Mouse (Mus musculus) adrenal gland, postnatal 36 days (tissue): ENCODE results near the gene Mgst3. TPM values are rescaled to one million over a fixed set of nuclear protein-coding genes. Genes with fewer than 3 reads are reported as not detected.
A peak's percentile ranks its signal among the peaks of the same experiment; 100 is the strongest.
"Not testable (repeated sequence)": the region's sequence is repeated elsewhere in the genome, so short reads cannot be mapped to it uniquely, and the experiment has no call there.

Source experiments
- DNase-seq, 2 experiments: peaks; one replicate each; pipeline ENCODE4 v3.0.0; 2021; ENCODE audit warnings: mixed read lengths in 1 of 2
- microRNA-seq: library from miRNA; unstranded; fragments of <30 nt; microRNA quantifications from one replicate; pipeline ENCODE4 v1.2.0, GENCODE M21; 2021
- total RNA-seq, 2 experiments: library from RNA; stranded (reverse); gene quantifications; 2 replicates each; pipeline ENCODE4 v1.2.3; 2021

Mgst3 gene
- total RNA-seq, 2 experiments from 2014 or later: 68.8 to 100 TPM

DNA sequence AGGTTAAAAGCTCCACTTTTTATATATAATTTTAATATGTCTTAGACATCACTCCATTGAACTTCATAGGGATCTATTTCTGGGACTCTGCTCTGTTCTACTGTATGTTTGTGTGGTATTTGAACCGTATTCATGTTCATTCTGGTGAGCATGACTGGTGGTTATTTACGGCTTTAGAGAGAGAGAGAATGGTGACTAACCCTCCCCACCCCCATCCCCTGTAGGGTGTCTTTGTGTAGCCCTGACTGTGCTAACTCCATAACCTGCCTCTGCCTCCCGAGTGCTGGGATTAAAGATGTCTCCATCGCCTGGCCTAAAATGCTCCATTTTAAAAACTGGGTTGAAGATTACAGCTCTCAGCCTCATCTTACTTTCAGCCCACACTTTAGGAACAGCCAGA is 33.4 kb downstream of the Mgst3 start:
- no peak for DNase-seq

DNA sequence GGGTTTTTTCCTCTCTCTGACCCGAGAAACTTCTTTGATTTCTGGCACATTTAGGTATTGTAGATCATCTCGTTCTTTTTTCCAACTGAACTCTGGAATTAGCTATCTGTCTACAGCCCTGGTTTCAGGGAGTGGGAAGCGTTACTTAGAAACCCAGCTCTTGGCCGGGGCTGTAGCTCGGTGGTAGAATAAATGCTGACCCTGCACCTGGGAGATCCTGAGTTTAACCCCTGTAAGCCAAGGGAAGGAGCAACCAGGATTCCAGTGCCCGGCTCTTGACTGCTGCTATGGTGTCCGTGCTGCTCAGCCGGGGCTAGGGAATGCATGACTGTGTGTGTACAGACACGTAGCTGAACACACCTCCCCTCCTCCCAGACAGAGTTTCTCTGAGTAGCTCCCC is 34.9 kb downstream of the Mgst3 start:
- DNase-seq: no peak

GRCm38 (mm10) chr1:167357387-167357786 is 36.3 kb downstream of the Mgst3 start:
- DNase-seq: no peak

- DNase-seq: no peak
These were observed 41.2 kb downstream of the Mgst3 start for GRCm38 (mm10) chr1:167352403-167352802.

DNA sequence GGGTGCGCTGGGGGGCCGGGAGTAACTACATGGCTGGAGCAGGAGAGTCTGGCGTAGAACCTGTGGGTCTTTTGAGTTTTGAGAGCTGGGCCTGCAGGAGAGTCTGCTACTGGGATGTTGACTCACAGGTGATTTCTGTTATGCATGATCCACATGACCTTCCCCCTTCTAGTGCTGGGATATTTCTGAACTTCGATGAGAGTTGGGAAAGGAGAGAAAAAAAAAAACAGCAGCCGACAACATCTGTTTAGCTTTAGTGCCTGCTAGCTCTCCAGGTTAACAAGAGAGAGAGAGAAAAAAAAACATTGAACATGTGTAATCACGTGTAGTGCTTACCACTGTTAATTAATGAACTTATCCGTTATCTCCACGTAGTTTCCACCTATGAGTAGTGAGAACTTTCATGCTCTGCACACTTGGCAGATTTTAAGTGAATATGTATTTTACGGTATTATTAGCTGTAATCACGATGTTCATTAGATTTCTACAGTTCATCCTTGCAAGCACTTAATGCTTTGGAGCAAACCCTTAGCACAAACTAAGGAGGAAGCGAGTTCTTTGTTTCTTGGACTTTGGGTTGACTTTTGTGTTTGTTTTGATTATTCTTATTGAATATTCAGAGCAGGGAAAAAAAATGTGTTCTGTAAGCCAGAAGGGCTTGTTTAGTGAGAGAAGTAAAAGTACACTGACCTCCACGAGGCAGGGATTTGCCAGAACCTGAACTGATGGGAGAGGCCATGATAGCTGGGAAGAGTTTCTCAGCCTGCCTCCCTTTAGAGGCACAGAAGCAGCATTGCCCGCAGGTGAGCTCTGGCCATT is 42.8 kb downstream of the Mgst3 start:
- no peak for DNase-seq

DNA sequence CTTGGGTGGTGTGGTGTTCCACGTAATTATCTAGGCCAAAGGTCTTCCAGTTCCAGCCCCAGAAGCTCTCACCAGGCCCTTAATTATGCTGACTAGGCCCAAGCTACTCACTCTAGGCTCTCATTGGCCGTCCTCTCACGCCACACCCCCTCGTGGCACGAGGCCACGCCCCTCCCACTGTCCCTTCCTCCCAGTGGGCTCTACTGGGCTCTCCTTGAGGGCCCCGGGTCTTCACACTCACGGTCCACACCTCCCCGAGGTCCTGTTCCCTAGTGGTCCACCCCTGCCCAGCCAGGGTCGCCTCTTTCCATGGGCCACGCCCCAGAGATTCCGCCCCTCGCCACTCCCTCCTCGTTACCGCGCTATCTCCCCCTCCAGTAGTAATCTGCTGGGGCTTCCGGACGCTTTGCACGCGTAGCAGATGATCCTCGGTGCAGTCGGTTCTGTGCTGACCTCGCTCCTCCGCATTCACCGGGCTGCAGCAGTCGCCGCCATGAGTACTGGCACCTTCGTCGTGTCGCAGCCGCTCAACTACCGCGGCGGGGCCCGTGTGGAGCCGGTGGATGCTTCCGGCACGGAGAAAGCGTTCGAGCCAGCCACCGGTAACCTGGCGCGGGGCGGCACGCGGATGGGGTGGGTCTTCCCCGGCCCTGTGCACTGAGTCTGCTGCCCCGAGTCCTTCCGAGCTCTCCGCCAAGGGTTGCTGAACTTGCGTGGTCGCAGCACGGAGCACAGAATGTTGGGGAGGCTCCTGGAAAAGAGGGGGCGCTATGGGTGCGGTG is 43.6 kb downstream of the Mgst3 start, which contains the start of gene Aldh9a1:
TSS of gene Aldh9a1 (plus strand) at position 177 of the 782 bp plus-strand sequence.
- DNase-seq: peak; percentile 88 to 94

GRCm38 (mm10) chr1:167349206-167349605 is 44.4 kb downstream of the Mgst3 start:
- DNase-seq: not testable (repeated sequence)

GRCm38 (mm10) chr1:167345994-167346520 is 47.6 kb downstream of the Mgst3 start:
- not testable (repeated sequence) for DNase-seq

DNA sequence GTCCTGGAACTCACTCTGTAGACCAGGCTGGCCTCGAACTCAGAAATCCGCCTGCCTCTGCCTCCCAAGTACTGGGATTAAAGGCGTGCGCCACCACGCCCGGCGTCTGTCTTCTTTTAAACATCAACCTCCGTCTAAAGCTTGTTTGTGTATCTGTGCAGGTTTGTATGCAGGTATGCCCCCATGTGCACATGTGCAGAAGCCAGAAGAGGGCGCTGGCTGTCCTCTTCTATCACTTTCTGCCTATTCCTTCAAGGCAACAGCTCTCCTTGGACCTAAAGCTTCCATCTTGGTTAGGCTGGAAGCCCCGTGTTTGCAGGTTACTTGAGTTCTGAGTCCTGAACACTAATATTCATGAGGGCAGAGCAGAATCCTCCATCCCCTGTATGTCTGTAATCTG is 50.8 kb downstream of the Mgst3 start:
- DNase-seq: no peak

GRCm38 (mm10) chr1:167340910-167341528 is 52.6 kb downstream of the Mgst3 start:
- no peak for DNase-seq

DNA sequence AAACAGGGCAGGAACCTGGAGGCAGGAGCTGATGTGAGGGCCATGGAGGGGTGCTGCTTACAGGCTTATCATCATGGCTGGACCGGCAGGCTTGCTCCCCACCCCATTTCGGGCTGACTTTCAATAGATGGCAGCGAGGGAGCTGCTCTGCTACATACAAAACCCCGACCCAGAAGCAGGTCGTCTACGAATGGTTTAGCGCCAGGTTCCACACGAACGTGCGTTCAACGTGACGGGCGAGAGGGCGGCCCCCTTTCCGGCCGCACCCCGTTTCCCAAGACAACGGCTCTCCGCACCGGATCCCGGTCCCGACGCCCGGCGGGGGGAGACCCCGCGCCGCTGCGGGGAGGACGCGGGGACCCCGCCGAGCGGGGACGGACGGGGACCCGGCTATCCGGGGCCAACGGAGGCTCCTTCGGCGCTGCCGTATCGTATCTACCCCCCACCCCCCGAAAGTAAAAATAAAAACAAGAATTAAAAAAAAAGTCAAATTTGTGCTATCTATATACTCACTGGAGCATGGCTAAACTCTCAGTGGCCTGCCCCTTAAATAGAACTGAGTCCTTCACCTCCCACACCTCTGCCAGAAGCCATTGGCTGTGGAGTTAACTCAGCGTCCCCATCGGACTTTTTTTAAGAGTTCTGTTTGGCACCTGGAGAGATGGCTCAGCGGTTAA is 53.4 kb downstream of the Mgst3 start:
- peak in 1 of 2 experiments; percentile 18 for DNase-seq

GRCm38 (mm10) chr1:167339177-167339781 is 54.4 kb downstream of the Mgst3 start:
- DNase-seq: no peak

DNA sequence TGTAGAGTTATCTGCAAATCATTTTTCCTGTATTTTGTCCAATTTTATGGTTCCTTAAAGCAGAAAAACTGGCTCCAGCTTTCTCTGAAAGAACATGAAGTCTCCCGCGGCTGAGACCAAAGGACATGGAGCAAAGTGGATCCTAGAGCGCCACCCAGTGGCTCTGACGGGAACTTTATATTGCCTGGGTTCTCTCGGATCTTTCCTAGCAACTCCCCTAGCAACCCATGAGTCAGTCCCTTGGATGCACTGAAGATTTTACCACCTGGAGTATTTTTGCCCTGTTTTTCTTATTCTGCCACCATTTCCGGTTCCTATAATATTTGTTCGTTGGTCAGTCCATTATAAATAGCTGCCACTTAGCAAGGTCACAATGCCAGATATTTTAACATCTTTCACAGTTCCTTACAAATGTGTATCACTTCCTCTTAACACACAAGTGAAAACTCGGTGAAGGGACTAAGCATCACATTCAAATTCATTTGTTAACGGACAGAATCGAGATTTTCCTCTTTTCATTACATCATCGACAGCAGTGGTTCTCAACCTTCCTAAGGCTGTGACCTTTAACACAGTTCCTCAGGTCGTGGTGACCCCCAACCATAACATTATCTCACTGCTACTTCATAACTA is 56.1 kb downstream of the Mgst3 start:
- peak; percentile 87 to 88 for DNase-seq

DNA sequence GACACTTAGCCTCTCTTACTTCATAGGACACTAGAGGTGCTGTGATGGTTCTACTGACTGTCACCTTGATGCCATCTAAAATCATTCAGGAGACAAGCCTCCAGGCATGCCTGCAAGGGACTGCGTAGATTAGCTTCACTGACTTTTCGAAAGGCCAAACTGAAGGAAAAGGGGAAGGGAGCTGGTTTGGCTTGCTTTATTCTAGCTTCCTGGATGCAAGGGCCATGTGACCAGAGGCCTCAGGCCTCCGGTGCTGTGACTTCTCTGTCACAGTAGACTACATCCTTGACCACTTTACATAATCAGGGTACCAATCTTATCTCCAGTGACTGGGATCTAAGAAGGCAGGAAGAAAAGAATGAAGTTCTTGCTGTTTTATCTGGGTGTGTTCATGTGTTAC is 57.2 kb downstream of the Mgst3 start:
- DNase-seq: no peak

DNA sequence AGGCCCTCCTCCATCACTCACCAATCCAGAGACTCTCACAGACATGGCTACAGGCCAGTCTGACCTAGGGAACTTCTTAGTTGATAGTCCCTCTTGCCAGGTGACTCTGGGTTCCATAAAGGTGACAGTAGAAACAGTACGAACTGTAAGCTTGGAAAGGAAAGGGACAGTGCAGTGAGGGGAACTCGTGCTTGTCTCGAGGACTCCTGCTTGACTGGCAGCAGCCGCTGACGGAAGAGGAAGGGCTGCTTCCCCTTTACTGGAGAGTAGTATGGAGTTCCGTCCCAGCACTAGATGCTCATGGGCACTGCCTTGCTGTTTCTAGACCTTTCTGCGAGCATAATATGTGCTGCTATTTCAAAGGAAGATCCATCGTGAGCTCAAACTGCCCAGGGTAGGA is 62.5 kb downstream of the Mgst3 start:
- DNase-seq: no peak

DNA sequence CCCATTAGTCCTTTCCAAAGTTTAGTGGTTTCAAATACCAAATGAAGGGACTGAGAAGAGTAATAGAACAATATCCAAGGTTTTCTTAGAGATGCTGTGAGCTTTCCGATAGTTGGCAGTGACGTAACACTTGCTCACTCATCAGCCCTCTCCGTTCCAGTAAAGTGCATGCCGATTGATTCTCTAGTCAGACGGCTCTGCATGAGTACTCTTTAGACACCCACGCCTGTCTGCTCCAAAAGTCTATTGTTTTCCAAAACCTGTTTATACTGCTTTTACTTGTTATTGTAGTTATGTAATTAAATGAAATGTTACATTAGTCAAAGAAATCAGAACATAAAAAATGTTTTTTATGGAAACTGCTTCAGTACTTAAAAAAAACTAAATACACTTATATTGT is 64.9 kb downstream of the Mgst3 start:
- no peak for DNase-seq

Small RNAs within 50 kb of the gene (microRNA-seq; reads per million reads assigned to microRNA genes)
- 0.75 reads per million for gene Gm25911

Other genes starting within 250 kb of the Mgst3 start
- gene Uck2, start 108.5 kb downstream of the Mgst3 start, total RNA-seq: 10 to 100 TPM; 60.6 to 65.0 TPM
- gene Tmco1, start 85.5 kb downstream of the Mgst3 start, total RNA-seq: 100 to 1,000 TPM; 148 to 170 TPM
- gene Aldh9a1, start 43.9 kb downstream of the Mgst3 start, total RNA-seq: 10 to 100 TPM; 63.5 to 87.4 TPM
- gene Lrrc52, start 72.9 kb upstream of the Mgst3 start, total RNA-seq: under 1 TPM in 1 of 2 experiments, not detected in 1; 0.23 TPM
- gene Rxrg, start 204.5 kb upstream of the Mgst3 start, total RNA-seq: 1 to 10 TPM; 4.8 to 5.1 TPM